Mouse (Mus musculus) CD8-positive naive resting alpha-beta T cell, adult 2 months (primary cell): ENCODE data around the gene Cecr2.
"Not testable (repeated sequence)": the region's sequence is repeated elsewhere in the genome, so short reads cannot be mapped to it uniquely, and the experiment has no call there.

Experiments
- DNase-seq, 2 experiments: peaks; one replicate each; pipeline ENCODE4 v3.0.0; 2022; ENCODE audit warnings: low read depth in 2 of 2, low spot score in 2 of 2

The Cecr2 gene

GRCm38 (mm10) chr6:120771366-120771765, 105.2 kb downstream of the Cecr2 start:
- no peak for DNase-seq

GRCm38 (mm10) chr6:120772025-120772424, 105.9 kb downstream of the Cecr2 start:
- no peak for DNase-seq

- DNase-seq: no peak
These were observed 107.0 kb downstream of the Cecr2 start, which contains the start of gene Slc25a18 for GRCm38 (mm10) chr6:120773149-120773628. TSS of gene Slc25a18 (plus strand) at chr6:120773578.

GRCm38 (mm10) chr6:120773763-120774162, 107.6 kb downstream of the Cecr2 start:
- DNase-seq: no peak

- no peak for DNase-seq
These were observed 110.1 kb downstream of the Cecr2 start for GRCm38 (mm10) chr6:120776286-120776685.

GRCm38 (mm10) chr6:120777533-120777932, 111.4 kb downstream of the Cecr2 start:
- no peak for DNase-seq

GRCm38 (mm10) chr6:120778226-120778625, 112.1 kb downstream of the Cecr2 start:
- DNase-seq: no peak

- no peak for DNase-seq
These were observed 116.8 kb downstream of the Cecr2 start for GRCm38 (mm10) chr6:120782948-120783347.

- no peak for DNase-seq
These were observed 118.2 kb downstream of the Cecr2 start for GRCm38 (mm10) chr6:120784351-120784750.

GRCm38 (mm10) chr6:120788068-120788607, 122.0 kb downstream of the Cecr2 start:
- no peak for DNase-seq

GRCm38 (mm10) chr6:120788904-120789303, 122.7 kb downstream of the Cecr2 start:
- no peak for DNase-seq

- DNase-seq: no peak
These were observed 124.0 kb downstream of the Cecr2 start for GRCm38 (mm10) chr6:120790153-120790552.

GRCm38 (mm10) chr6:120790717-120791116, 124.5 kb downstream of the Cecr2 start:
- DNase-seq: no peak

- no peak for DNase-seq
These were observed 126.8 kb downstream of the Cecr2 start for GRCm38 (mm10) chr6:120792947-120793346.

- DNase-seq: no peak
These were observed 129.4 kb downstream of the Cecr2 start for GRCm38 (mm10) chr6:120795422-120796086.

- DNase-seq: no peak
These were observed 129.9 kb downstream of the Cecr2 start for GRCm38 (mm10) chr6:120796111-120796510.

- DNase-seq: no peak
These were observed 131.8 kb downstream of the Cecr2 start for GRCm38 (mm10) chr6:120798019-120798418.

- DNase-seq: no peak
These were observed 132.7 kb downstream of the Cecr2 start for GRCm38 (mm10) chr6:120798905-120799304.

GRCm38 (mm10) chr6:120799581-120800041, 133.4 kb downstream of the Cecr2 start:
- peak; percentile 16 to 41 for DNase-seq

- DNase-seq: no peak
These were observed 141.0 kb downstream of the Cecr2 start for GRCm38 (mm10) chr6:120806999-120807737.

GRCm38 (mm10) chr6:120807738-120808081, 141.5 kb downstream of the Cecr2 start:
- DNase-seq: no peak

GRCm38 (mm10) chr6:120811999-120812398, 145.8 kb downstream of the Cecr2 start:
- DNase-seq: not testable (repeated sequence)
